Mouse (Mus musculus) R1 (cell line): ENCODE results near the gene Bahd1.
A peak's percentile ranks its signal among the peaks of the same experiment; 100 is the strongest.

Experiments
- DNase-seq: peaks from one replicate; pipeline ENCODE4 v3.0.0-alpha.2; 2018; ENCODE audit warnings: low read depth, low spot score

The Bahd1 gene

DNA sequence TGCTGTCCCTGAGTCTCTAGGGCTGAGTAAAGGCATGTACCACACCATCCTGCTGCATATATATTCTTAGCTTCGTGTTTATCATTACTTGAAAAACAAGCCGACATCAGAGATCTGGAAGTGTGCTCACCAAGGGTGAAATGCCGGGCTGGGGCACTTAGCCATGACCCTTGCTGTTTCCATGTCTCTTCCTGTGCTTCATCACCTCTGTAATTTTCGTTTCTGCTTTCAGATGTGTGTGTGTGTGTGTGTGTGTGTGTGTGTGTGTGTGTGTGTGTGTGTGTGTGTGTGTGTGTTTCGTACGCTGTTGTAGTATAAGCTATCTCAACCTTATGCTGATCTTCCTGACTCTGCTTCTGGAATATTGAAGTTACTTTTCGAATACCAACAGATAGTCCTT, 41.2 kb downstream of the Bahd1 start:
- no peak for DNase-seq

DNA sequence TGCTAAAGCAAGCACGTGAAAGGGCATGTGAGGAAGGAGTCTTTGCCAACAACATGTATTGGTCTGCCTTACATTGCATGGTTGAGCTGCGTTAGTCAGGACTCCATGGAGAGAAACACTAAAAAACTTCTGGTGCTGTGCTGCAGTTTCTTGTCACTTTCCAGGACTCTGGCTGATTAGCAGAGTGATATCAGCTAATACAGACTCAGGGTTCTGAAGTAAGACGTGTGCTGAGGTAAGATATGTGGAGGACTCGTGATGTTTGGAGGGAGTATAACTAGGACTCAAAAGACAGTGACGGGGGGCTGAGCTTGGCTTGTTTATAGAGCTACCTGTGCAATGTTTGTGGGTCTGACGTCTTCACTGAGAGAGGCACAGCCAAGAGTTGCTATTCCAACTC, 43.1 kb downstream of the Bahd1 start:
- no peak for DNase-seq

DNA sequence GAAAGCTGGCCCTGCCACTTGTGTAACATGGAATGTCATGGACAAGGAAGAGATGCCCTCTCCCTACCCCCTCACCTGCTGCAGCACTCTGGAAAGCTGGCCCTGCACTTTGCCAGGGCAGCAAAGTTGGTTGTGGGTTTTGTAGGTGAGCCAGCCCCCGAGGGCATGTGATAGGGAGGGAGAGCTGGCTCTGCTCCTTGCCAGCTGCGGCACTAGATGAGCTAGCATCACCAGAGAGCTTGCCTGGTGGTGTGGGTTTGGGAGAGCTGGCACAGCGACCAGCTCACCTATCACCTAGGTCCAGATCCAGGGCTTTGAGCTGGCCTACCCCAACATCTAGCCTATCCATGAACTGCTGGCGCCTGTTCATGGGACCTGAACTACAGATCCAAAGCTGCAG, 48.6 kb downstream of the Bahd1 start:
- no peak for DNase-seq

DNA sequence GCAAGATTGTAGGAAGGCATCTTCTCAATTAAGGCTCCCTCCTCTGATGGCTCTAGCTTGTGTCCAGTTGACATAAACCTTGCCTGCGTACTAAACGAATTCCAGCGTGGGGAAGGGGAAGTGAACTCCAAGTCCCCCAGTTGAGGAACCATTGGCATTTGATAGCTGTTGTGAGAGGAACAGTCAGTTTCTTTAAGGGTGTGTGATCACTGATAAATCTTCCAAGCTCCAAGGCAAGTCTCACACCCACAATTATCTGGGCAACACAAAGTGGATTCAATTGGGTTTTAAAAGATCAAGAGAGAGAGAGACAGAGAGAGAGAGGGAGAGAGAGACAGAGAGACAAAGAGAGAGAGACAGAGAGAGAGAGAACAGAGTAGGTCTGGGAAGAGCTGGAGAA, 49.5 kb downstream of the Bahd1 start:
- no peak for DNase-seq

DNA sequence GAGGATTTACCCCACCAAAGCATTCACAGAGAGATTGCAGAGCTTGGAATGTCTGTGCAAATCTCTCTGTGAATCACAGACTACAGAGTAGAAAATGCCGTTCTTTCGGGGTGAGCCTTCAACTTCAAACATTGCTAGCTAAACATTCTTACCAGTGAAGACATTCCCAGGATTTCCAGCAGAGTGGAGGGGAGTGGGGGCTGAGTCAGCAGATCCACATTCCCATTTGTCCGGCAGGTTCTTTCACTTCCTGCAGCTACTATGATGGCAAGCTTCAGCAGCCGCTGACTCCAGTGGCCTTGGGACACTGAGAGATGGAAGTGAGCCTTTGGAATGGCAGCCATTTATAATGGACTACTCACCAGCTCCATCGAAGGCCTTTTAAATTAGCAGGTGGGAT, 56.3 kb downstream of the Bahd1 start:
- no peak for DNase-seq

DNA sequence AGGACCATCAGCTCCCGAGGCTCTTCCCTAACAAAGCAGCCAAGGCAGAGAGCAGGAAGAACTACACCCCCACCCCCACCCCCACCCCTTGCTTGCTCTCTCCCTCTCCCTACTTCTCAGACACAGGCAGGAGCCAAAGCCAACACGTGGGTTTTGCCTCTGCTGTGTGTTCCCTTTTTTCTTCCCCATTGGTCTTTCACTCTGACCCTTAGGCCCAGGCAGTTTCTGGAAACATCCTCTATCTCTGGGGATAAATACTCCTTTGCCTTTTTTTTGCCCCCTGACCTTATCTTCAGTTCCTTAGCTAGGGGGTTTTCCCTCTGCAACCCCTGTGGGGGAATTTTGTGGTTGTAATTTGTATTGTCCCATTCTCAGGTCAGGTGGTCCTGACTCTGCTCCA, 59.5 kb downstream of the Bahd1 start:
- no peak for DNase-seq

DNA sequence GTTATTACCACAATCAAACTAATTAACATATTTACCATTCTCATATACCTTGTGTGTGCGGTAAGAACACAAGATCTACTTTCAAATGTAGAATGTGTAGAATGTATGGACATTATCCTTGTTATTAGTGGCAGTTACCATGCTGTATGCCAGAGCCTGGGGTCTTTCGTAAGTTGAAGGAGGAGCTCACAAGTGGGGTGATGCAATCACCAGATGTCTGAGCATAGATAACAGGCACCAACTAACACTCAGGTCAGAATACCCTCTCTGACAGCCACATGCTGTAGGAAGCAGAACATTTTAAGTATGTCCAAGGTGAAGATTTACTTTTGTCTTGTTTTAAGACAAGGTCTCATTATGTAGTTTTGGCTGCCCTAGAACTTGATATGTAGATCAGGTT, 60.2 kb downstream of the Bahd1 start:
- DNase-seq: no peak

DNA sequence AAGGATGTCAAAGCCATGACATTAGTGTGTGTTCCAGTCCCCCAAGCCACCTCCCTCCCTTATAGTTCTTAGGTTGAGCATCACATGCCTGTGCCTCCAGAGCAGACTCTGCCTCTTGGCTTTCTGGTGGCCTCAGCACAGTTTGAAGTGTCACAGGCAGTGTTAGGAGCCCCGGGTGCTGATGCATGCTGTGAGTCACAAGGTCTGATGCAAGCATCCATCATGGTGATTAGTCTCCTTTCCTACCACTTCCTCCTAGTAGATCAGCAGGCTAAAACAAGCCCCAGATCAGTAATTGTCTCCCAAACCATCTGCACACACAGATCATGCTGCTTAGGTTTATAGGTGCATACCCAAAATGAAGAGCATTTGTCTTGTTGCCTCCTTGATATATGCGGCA, 61.4 kb downstream of the Bahd1 start:
- DNase-seq: no peak

DNA sequence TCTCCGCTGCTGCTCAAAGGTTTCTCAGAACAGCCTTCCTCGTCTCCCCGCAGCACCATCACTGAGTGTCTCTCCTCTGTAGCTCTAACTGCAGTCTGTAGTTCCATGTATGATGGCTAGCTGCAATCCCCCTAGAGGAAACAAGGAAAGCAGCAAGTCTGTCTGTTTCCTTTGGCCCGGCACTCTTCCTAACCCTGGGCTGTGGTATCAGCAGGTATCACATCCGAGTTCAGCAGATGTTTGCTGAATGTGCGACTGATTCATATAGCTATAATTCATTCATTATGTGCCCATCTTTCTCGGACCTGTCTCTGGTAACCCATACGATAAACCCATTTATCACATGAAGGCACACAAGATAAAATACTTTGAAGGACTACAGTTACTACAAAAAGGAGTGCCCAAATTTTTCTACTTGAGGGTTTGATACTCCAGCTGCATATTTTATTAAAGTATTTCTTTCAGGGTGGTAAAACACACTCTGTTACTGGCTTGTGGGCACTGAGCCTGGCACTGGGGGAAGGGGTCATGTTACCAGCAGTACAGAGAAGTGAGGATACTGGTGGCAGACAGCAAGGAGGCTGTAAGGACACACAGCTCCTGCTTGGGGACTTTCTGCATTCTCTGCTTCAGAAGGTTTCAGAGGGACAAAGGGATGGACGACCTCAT, 63.0 kb downstream of the Bahd1 start:
- peak; percentile 43 for DNase-seq

DNA sequence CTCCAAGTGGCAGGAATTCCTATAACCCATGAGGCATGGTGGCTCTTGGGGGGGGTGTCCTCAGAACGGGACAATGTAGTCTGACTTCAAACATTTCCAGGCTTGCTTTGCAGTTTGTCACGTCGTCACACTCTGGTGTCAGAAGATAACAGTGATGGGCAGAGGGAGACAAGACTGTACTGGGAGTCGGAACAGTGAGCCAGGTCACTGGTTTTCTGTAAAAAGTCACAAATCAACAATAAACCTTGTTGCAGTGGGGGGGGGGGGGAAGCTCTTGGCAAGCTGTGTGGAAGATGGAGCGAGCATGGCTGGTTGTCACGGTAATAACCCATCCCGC, 63.5 kb downstream of the Bahd1 start:
- no peak for DNase-seq

DNA sequence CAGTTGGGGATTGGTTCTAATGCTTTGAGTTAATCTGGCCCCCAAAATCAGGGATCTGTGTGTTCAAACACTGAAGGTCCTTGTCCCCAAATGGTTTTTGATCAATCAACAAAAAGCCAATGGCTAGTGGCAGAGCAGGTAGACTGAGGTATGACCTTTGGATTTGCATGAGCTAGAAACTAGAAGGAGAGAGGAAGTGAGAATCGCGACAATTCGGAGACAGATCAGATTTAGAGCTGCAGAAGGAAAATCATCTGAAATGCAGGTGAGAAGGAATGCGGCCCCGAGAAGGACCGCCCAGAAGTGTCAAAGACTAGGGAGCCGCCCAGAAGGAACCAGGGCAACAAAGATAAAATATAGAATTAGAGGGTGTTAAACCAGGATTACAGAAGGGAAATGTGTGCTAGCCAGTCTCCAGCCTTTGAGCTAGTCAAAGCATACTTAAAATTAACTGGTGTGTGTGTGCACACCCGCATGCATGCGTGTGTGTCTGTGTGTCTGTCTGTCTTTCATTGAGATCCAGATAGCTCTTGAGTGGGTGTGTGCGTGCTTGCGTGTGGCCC, 69.5 kb downstream of the Bahd1 start:
- DNase-seq: no peak

DNA sequence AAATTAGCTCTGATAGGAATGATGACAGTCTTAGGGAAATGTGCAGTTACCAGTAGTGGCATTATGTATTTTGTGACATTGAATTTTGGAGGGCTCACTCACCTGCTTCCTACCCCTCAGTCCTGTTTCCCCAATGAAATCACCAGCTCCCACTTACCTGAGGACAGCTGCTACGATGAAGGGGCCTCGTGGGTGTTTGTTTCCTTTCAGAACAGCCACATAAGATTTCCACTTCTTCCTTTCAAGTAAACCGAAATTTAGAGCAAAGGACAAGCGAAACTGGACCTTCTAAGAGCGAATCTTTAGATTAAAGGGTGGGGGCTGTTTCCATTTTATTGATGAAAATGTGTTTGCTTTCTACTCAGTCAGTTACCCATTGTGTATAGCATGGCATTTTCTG, 71.9 kb downstream of the Bahd1 start:
- no peak for DNase-seq

DNA sequence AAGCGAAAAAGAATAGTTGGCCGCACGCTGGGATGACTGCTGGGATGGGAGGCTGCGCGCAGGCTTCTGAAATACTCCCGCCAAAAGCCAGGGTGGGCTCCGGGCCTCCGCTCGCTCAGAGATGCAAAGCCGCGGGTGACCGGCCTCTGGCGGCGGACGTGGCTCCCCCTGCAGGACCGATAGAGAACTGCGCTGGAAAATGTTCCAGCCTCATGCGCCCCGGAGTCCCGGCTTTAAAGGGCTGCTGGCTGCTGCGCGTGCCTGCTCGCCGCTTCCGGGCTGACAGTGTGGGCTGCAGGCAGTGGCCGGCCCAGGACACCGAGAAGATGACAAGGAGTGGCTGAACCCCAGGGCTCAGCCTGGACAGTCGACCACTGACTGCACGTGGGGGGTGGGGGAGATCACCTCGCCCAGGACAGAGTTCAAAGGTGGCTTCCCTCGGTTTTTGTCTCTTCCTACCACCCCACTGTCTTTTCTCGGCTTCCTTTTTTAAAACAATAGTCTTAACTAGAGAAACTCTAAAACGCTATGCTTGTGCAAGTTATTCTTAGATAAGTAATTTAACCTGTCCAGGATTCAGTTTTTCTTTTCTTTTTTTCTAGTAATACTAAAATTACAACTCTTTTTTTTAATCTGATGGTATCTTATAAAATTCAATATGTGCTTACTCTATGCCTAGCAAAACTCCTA, 72.7 kb downstream of the Bahd1 start:
- peak; percentile 80 for DNase-seq
